Mouse (Mus musculus) lung, postnatal 0 days (tissue): ENCODE measurements around the gene Ptp4a2. TPM values are rescaled to one million over a fixed set of nuclear protein-coding genes. Genes with fewer than 3 reads are reported as not detected.

Experiments used
- ATAC-seq: fragments of 200-750 bp; cut with Nextera tagmentation; 2 replicates; pipeline ENCODE4 v1.8.0; 2017; ENCODE audit warnings: moderate library complexity
- DNase-seq: peaks from one replicate; pipeline ENCODE4 v3.0.0-alpha.2; 2016; ENCODE audit warnings: low spot score
- H3K27ac ChIP-seq: fragments of 300-500 bp; sonication (generic); 2 replicates; pipeline ENCODE4 v1.5.1; 2014; ENCODE audit warnings: antibody characterized with exemption, mild to moderate bottlenecking, low read length, mixed read lengths
- H3K27me3 ChIP-seq: fragments of 300-500 bp; sonication (generic); replicated peaks from 2 replicates; pipeline ENCODE4 v1.6.1; 2014; ENCODE audit warnings: low read length, mixed read lengths; ENCODE audit not compliant: insufficient read depth
- H3K36me3 ChIP-seq: fragments of 300-500 bp; sonication (generic); 2 replicates; pipeline ENCODE4 v1.6.1; 2014; ENCODE audit warnings: low read length, mixed read lengths; ENCODE audit not compliant: insufficient read depth
- H3K4me1 ChIP-seq: fragments of 300-500 bp; sonication (generic); 2 replicates; pipeline ENCODE4 v1.6.1; 2014; ENCODE audit warnings: antibody characterized with exemption, low read depth, low read length, mixed read lengths; ENCODE audit not compliant: insufficient read depth
- H3K4me2 ChIP-seq: fragments of 300-500 bp; sonication (generic); replicated peaks from 2 replicates; pipeline ENCODE4 v1.6.1; 2014; ENCODE audit warnings: low read depth, mild to moderate bottlenecking, low read length, moderate library complexity, mixed read lengths
- H3K4me3 ChIP-seq: fragments of 300-500 bp; sonication (generic); 2 replicates; pipeline ENCODE4 v1.5.1; 2014; ENCODE audit warnings: low read depth, low read length
- H3K9ac ChIP-seq: fragments of 300-500 bp; sonication (generic); replicated peaks from 2 replicates; pipeline ENCODE4 v1.6.1; 2014; ENCODE audit warnings: low read depth, mild to moderate bottlenecking
- H3K9me3 ChIP-seq: fragments of 300-500 bp; sonication (generic); 2 replicates; pipeline ENCODE4 v1.6.1; 2016; ENCODE audit warnings: low read length, mixed read lengths
- CTCF ChIP-seq: IDR thresholded peaks from 2 replicates; pipeline ENCODE4 v1.5.1; 2016; ENCODE audit warnings: antibody characterized with exemption, mild to moderate bottlenecking
- EP300 ChIP-seq: IDR thresholded peaks from 2 replicates; pipeline ENCODE4 v1.6.1; 2016; ENCODE audit warnings: antibody characterized with exemption, mild to moderate bottlenecking, control low read depth
- WGBS: fragments of 180-500 bp; shearing (Covaris S2); extraction: QIAGEN DNeasy Blood & Tissue Kit; methylation state at CpG from one replicate; pipeline ENCODE4 v1.1.7; 2014; 5-methylcytosine and 5-hydroxymethylcytosine counted together
- polyA plus RNA-seq: library from polyadenylated mRNA; unstranded; fragments of >200 nt; fragmentation: Nextera tagmentation; extraction: Ambion mirVana; gene quantifications from 2 replicates; pipeline ENCODE4 v1.2.1, GENCODE M21; 2015

Gene Ptp4a2
- polyA plus RNA-seq, 1 experiment from 2014 or later = 318 TPM

DNA sequence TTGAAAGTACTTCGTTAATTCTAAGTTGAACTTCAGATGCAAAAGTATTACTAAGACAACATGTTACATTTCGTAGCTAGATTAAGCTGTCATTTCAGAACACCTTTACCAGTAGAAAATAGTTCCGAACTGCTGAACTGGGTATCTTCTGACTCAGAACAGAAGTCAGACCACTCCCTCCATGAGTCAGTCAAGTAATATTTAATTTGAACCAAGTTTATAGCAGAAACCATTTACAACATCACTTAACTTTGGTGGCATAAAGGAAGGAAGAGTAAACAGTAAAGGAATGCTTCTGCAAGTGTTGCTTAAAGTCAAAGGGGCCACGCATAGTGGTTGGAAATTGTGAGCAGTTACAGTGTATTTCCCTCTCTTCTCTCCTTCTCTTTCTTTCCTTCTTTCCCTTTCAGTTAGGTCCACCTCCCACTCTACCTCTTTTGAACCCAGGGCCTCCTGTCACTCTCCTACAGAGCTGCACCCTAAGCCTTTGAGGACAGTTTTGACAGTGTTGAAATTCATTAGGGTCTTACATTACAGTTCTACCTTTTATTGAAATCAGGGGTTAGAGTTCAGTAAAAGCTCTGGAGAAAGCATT lies 12.3 kb downstream of the Ptp4a2 start:
- H3K4me2 ChIP-seq = no peak overlapping the region; the same call in 1 of the 2 replicates
- 48% methylated on average over 4 of the region's 4 CpGs for WGBS
- TF ChIP-seq CTCF (no peak), EP300 (peak; percentile 59; the same call in 1 of the 2 replicates)

DNA sequence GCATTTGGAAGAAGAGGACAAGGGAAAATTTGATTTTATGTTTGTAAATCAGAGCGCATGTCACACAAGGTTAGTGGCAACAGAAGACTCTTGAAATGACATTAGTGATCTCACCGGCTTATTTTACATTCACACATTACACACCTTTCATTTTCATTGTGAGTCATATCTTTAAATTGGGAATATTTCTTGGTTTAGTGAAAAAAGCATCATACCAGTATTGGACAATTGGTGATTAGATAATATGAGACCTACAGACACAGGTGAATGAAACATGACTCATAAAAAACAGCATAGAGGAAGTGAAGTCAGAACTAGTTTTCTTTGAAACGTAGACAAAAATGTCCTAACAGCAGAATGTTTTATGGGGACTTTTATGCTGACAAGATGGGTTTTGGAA lies 16.6 kb downstream of the Ptp4a2 start:
- TF ChIP-seq CTCF (no peak), EP300 (no peak)
- WGBS = 65% methylated on average over 3 of the region's 3 CpGs
- Histone ChIP-seq H3K4me3 (no peak overlapping the region), H3K4me2 (no peak overlapping the region), H3K9me3 (no peaks in the 10 kb centered on the region), H3K4me1 (peaks cover 10% of the 10 kb centered on the region; the same call in 1 of the 2 replicates), H3K36me3 (no peaks in the 10 kb centered on the region), H3K27me3 (no peaks in the 10 kb centered on the region), H3K9ac (no peak overlapping the region), H3K27ac (no peak overlapping the region)
- ATAC-seq (no peak), DNase-seq (no peak)

More for the DNA sequence above, 12.3 kb downstream of the Ptp4a2 start:
- no peaks in the 10 kb centered on the region for H3K9me3 ChIP-seq
- peak overlapping the region; percentile 44 for H3K27ac ChIP-seq
- no peak overlapping the region for H3K4me3 ChIP-seq
- H3K4me1 ChIP-seq = peaks cover 16% of the 10 kb centered on the region; the same call in 1 of the 2 replicates
- ATAC-seq = no peak
- peak; percentile 76 for DNase-seq
- H3K36me3 ChIP-seq = no peaks in the 10 kb centered on the region
- no peak overlapping the region for H3K9ac ChIP-seq
- H3K27me3 ChIP-seq = no peaks in the 10 kb centered on the region

DNA sequence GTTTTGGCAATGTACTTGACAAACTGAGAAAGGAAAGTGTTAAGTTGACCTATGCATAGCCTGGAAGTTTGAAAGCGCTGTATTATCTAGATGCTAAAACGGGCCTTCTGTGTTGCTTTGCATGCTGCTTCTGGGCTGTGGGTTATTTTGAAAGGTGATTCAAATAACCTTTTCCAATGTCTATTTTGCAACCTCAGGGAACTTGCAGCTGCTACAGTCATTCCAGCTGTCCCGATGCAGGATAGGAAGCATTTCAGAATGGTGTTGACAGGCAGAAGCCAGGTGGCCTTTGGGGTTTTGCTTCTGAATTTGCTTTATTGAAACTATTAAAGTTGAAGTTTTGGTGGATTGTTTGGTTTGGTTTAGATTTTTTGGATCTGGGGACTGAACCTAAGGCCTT lies 17.1 kb downstream of the Ptp4a2 start:
- no peaks in the 10 kb centered on the region for H3K9me3 ChIP-seq
- WGBS = 41% methylated on average over 3 of the region's 3 CpGs
- H3K4me3 ChIP-seq = no peak overlapping the region
- H3K4me1 ChIP-seq = peaks cover 5% of the 10 kb centered on the region; the same call in 1 of the 2 replicates
- DNase-seq = peak; percentile 54
- H3K36me3 ChIP-seq = no peaks in the 10 kb centered on the region
- no peak overlapping the region for H3K27ac ChIP-seq
- H3K9ac ChIP-seq = no peak overlapping the region
- no peak for ATAC-seq
- no peaks in the 10 kb centered on the region for H3K27me3 ChIP-seq
- TF ChIP-seq EP300 (0 out of 2 replicates have a peak, but pooled peaks have one; percentile 12), CTCF (no peak)
- H3K4me2 ChIP-seq = no peak overlapping the region

DNA sequence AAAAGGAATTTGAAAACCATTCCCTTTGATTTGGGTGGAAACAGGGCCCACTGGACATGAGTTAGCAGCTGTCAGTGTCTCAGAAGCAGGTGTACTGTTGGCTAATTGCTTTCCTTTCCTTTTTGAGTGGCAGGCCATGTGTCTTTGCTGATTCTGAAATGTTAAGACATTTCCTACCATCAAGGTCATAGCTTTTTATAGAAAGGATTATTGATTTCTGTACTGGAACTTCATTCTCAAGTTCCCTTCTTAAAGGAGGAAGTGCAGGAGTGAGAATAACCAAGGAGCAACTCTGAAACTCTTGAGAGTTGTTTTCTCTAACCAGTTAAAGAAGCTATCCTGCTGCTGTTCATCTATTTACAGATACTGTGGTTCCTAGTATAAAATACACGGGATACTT lies 18.8 kb downstream of the Ptp4a2 start:
- WGBS = 23% methylated on average over 1 of the region's 1 CpGs
- no peak overlapping the region for H3K27ac ChIP-seq
- ATAC-seq (no peak), DNase-seq (no peak)
- no peak overlapping the region for H3K4me3 ChIP-seq
- TF ChIP-seq EP300 = no peak
- TF ChIP-seq CTCF = no peak
- no peaks in the 10 kb centered on the region for H3K4me1 ChIP-seq
- no peaks in the 10 kb centered on the region for H3K9me3 ChIP-seq
- H3K27me3 ChIP-seq = no peaks in the 10 kb centered on the region
- no peak overlapping the region for H3K4me2 ChIP-seq
- H3K36me3 ChIP-seq = no peaks in the 10 kb centered on the region
- H3K9ac ChIP-seq = no peak overlapping the region

DNA sequence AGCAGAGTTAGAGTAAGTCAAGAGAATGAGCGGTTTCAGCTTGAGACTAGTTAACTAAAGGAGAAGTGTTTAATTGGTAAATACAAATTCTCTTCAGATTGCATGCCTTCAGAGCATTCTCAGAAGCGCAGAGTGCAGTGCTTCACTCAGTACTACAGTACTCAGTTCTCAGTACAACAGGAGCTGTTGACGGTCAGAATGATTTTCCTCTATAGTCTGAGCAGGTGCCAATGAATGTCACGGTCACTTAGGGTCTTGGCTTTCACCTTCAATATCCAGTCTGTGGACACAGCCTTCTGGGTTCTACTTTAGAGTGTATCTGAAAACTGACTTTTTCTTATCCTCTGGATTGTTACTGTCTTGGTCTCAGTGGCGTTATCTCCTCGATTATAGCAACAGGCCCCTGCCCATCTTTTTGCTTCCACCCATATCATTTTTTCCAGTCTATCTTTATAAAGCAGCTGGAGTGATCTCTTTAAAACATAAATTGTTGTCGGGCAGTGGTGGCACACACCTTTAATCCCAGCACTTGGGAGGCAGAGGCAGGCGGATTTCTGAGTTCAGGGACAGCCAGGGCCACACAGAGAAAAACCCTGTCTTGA lies 19.4 kb downstream of the Ptp4a2 start:
- TF ChIP-seq EP300 = no peak
- TF ChIP-seq CTCF = no peak
- H3K4me2 ChIP-seq = no peak overlapping the region
- H3K9ac ChIP-seq = no peak overlapping the region
- H3K27ac ChIP-seq = no peak overlapping the region
- H3K27me3 ChIP-seq = no peaks in the 10 kb centered on the region
- H3K9me3 ChIP-seq = no peaks in the 10 kb centered on the region
- no peak overlapping the region for H3K4me3 ChIP-seq
- WGBS = 69% methylated on average over 8 of the region's 8 CpGs
- H3K36me3 ChIP-seq = no peaks in the 10 kb centered on the region
- DNase-seq (peak; percentile 31), ATAC-seq (no peak)
- H3K4me1 ChIP-seq = no peaks in the 10 kb centered on the region

DNA sequence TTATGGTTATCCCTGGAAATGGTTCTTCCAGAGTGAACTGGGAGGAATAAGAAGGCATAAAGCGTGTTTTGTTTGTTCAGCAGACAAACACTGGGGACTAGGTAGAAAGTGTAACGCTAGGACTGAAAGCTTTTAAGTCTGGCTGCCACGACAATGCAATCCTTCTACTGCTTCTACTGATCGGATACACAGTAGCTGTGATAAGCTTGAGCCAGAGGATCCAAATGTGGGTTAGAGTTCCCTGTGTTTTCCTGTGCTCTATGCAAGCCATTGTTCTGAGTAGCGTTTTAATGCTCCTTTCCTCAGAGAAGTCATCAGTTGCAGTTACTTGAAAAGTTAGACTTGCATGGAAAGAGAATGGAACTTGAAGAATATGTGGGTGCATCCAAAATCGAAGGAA lies 23.6 kb downstream of the Ptp4a2 start:
- DNase-seq (no peak), ATAC-seq (no peak)
- Histone ChIP-seq H3K9ac (no peak overlapping the region), H3K36me3 (no peaks in the 10 kb centered on the region), H3K27ac (no peak overlapping the region), H3K27me3 (no peaks in the 10 kb centered on the region), H3K4me1 (no peaks in the 10 kb centered on the region), H3K9me3 (no peaks in the 10 kb centered on the region), H3K4me2 (no peak overlapping the region), H3K4me3 (no peak overlapping the region)
- no peak for TF ChIP-seq EP300
- TF ChIP-seq CTCF = no peak
- WGBS = 34% methylated on average over 6 of the region's 6 CpGs
